Mouse (Mus musculus) erythroblast, embryonic 14.5 days (primary cell): ENCODE measurements around the gene Canx.

Experiments
- GATA1 ChIP-seq: IDR thresholded peaks from 2 replicates; pipeline ENCODE4 v1.6.1; 2012; ENCODE audit warnings: low read length, inconsistent platforms, mixed read lengths
- TAL1 ChIP-seq: IDR thresholded peaks from 3 replicates; pipeline ENCODE4 v1.6.1; 2012; ENCODE audit warnings: low read length, inconsistent platforms, mixed read lengths

DNA sequence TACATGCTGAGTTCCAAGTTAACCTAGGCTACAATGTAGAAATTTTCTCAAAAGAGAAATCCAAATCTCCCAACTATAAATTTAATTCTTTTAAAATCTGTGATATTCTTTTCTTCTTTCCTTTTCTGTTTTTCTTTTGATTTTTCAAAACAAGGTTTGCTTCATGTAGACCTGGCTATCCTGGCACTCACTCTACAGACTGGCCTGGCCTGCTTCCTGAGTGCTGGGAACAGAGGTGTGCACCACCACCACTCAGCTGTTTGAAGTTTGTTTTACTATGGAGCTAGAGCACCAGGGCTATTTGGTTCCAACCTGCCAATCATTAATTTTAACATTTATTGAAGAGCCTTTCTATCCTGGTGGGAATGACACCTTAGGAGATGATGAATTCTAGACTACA is 47.6 kb upstream of the Canx start:
- TF ChIP-seq GATA1 (no peak), TAL1 (no peak)
